Mouse (Mus musculus) R1 (cell line): ENCODE measurements at regions not wholly inside any gene's neighbourhood (a gene's known extent, or its start where the extent isn't known, plus 50 kb on each side); places are given as distances from the start of the nearest gene placed in this dataset.
A peak's percentile ranks its signal among the peaks of the same experiment; 100 is the strongest.

Experiments used
- DNase-seq: peaks from one replicate; pipeline ENCODE4 v3.0.0-alpha.2; 2018; ENCODE audit warnings: low read depth, low spot score

GRCm38 (mm10) chr13:55962254-55962866 is 126.4 kb upstream of the Pitx1 start:
- DNase-seq, result no peak

GRCm38 (mm10) chr13:55954346-55954745 is 118.4 kb upstream of the Pitx1 start:
- no peak for DNase-seq

- no peak for DNase-seq
These were observed 117.4 kb upstream of the Pitx1 start for GRCm38 (mm10) chr13:55953426-55953825.

GRCm38 (mm10) chr13:55950773-55951172 is 114.8 kb upstream of the Pitx1 start:
- no peak for DNase-seq

GRCm38 (mm10) chr13:55948591-55948990 is 112.6 kb upstream of the Pitx1 start:
- DNase-seq, result no peak

- DNase-seq, result no peak
These were observed 112.2 kb upstream of the Pitx1 start for GRCm38 (mm10) chr13:55948144-55948543.

GRCm38 (mm10) chr13:55937417-55937816 is 101.4 kb upstream of the Pitx1 start:
- no peak for DNase-seq

GRCm38 (mm10) chr13:55937000-55937399 is 101.0 kb upstream of the Pitx1 start:
- no peak for DNase-seq

GRCm38 (mm10) chr13:55930637-55931036 is 94.6 kb upstream of the Pitx1 start:
- DNase-seq, result no peak

- DNase-seq, result no peak
These were observed 93.8 kb upstream of the Pitx1 start for GRCm38 (mm10) chr13:55929814-55930213.

GRCm38 (mm10) chr13:55923505-55924136 is 87.6 kb upstream of the Pitx1 start:
- DNase-seq, result peak; percentile 56

- DNase-seq, result peak; percentile 52
These were observed 81.3 kb upstream of the Pitx1 start for GRCm38 (mm10) chr13:55917316-55917715.

GRCm38 (mm10) chr13:55912271-55912711 is 76.3 kb upstream of the Pitx1 start:
- DNase-seq, result no peak

GRCm38 (mm10) chr13:55909941-55910340 is 73.9 kb upstream of the Pitx1 start:
- no peak for DNase-seq

GRCm38 (mm10) chr13:55904884-55905283 is 68.9 kb upstream of the Pitx1 start:
- no peak for DNase-seq

GRCm38 (mm10) chr13:55902255-55902654 is 66.3 kb upstream of the Pitx1 start:
- no peak for DNase-seq

GRCm38 (mm10) chr13:55900190-55900526 is 64.2 kb upstream of the Pitx1 start:
- no peak for DNase-seq

- no peak for DNase-seq
These were observed 63.7 kb upstream of the Pitx1 start for GRCm38 (mm10) chr13:55899501-55900189.

- DNase-seq, result no peak
These were observed 63.0 kb upstream of the Pitx1 start for GRCm38 (mm10) chr13:55898999-55899398.

- no peak for DNase-seq
These were observed 62.4 kb upstream of the Pitx1 start for GRCm38 (mm10) chr13:55898257-55898950.

GRCm38 (mm10) chr13:55895505-55895904 is 59.5 kb upstream of the Pitx1 start:
- no peak for DNase-seq
